Mouse (Mus musculus) megakaryocyte, embryonic 14.5 days (primary cell): ENCODE data around the gene Olfml1. TPM values are rescaled to one million over a fixed set of nuclear protein-coding genes. Genes with fewer than 3 reads are reported as not detected.

Experiments used
- H3K27me3 ChIP-seq: replicated peaks from 2 replicates; pipeline ENCODE3; 2012; ENCODE audit warnings: inconsistent platforms
- H3K36me3 ChIP-seq: replicated peaks from 2 replicates; pipeline ENCODE3; 2012; ENCODE audit warnings: low read length, inconsistent platforms, mixed read lengths
- H3K4me1 ChIP-seq: 2 replicates; pipeline ENCODE4 v1.6.1; 2012; ENCODE audit warnings: inconsistent platforms
- H3K4me3 ChIP-seq: replicated peaks from 2 replicates; pipeline ENCODE3; 2012; ENCODE audit warnings: moderate library complexity, mild to moderate bottlenecking, inconsistent platforms
- H3K9me3 ChIP-seq: 2 replicates; pipeline ENCODE4 v1.6.1; 2012; ENCODE audit warnings: inconsistent platforms
- FLI1 ChIP-seq: IDR thresholded peaks from 2 replicates; pipeline ENCODE4 v1.6.1; 2012; ENCODE audit warnings: low read length, inconsistent platforms, mixed read lengths
- GATA1 ChIP-seq: IDR thresholded peaks from 3 replicates; pipeline ENCODE4 v1.6.1; 2012; ENCODE audit warnings: mixed read lengths, low read length, inconsistent platforms, borderline replicate concordance
- polyA plus RNA-seq: library from polyadenylated mRNA; stranded (reverse); fragments of >175 nt; gene quantifications from 2 replicates; pipeline ENCODE4 v1.2.3, GENCODE M21; 2012; ENCODE audit warnings: low replicate concordance; ENCODE audit not compliant: insufficient read depth

The Olfml1 gene
- polyA plus RNA-seq, 1 experiment = not detected

GRCm38 (mm10) chr7:107607766-107608165, 40.5 kb downstream of the Olfml1 start:
- no peaks in the 10 kb centered on the region for H3K36me3 ChIP-seq
- peaks cover 2% of the 10 kb centered on the region for H3K27me3 ChIP-seq
- H3K9me3 ChIP-seq = peaks cover 7% of the 10 kb centered on the region; the same call in 1 of the 2 replicates
- TF ChIP-seq FLI1 = no peak
- TF ChIP-seq GATA1 = no peak
- no peak overlapping the region for H3K4me3 ChIP-seq
- H3K4me1 ChIP-seq = peaks cover 6% of the 10 kb centered on the region; the same call in 1 of the 2 replicates

- Histone ChIP-seq H3K4me1 (peaks cover 6% of the 10 kb centered on the region; the same call in 1 of the 2 replicates), H3K36me3 (no peaks in the 10 kb centered on the region), H3K4me3 (no peak overlapping the region), H3K27me3 (no peaks in the 10 kb centered on the region), H3K9me3 (peaks cover 7% of the 10 kb centered on the region; the same call in 1 of the 2 replicates)
- TF ChIP-seq GATA1 (no peak), FLI1 (no peak)
Observed at GRCm38 (mm10) chr7:107609622-107610255, 42.5 kb downstream of the Olfml1 start.

GRCm38 (mm10) chr7:107610880-107611279, 43.6 kb downstream of the Olfml1 start:
- peaks cover 7% of the 10 kb centered on the region; the same call in 1 of the 2 replicates for H3K9me3 ChIP-seq
- H3K4me3 ChIP-seq = no peak overlapping the region
- H3K4me1 ChIP-seq = peaks cover 6% of the 10 kb centered on the region; the same call in 1 of the 2 replicates
- no peaks in the 10 kb centered on the region for H3K36me3 ChIP-seq
- TF ChIP-seq GATA1 = no peak
- H3K27me3 ChIP-seq = no peaks in the 10 kb centered on the region

- Histone ChIP-seq H3K4me1 (peaks cover 5% of the 10 kb centered on the region; the same call in 1 of the 2 replicates), H3K36me3 (no peaks in the 10 kb centered on the region), H3K4me3 (no peak overlapping the region), H3K27me3 (no peaks in the 10 kb centered on the region), H3K9me3 (no peaks in the 10 kb centered on the region)
- TF ChIP-seq FLI1 (no peak), GATA1 (no peak)
Observed at GRCm38 (mm10) chr7:107618028-107618992, 51.1 kb downstream of the Olfml1 start.

- no peaks in the 10 kb centered on the region for H3K9me3 ChIP-seq
- H3K4me3 ChIP-seq = no peak overlapping the region
- H3K4me1 ChIP-seq = peaks cover 5% of the 10 kb centered on the region; the same call in 1 of the 2 replicates
- no peaks in the 10 kb centered on the region for H3K36me3 ChIP-seq
- TF ChIP-seq FLI1 = no peak
- TF ChIP-seq GATA1 = no peak
- no peaks in the 10 kb centered on the region for H3K27me3 ChIP-seq
Observed at GRCm38 (mm10) chr7:107619225-107619624, 52.0 kb downstream of the Olfml1 start.

- Histone ChIP-seq H3K36me3 (no peaks in the 10 kb centered on the region), H3K4me3 (no peak overlapping the region), H3K4me1 (peaks cover 5% of the 10 kb centered on the region; the same call in 1 of the 2 replicates), H3K9me3 (no peaks in the 10 kb centered on the region), H3K27me3 (no peaks in the 10 kb centered on the region)
- TF ChIP-seq GATA1 = no peak
- no peak for TF ChIP-seq FLI1
Observed at GRCm38 (mm10) chr7:107620137-107620536, 52.9 kb downstream of the Olfml1 start.

- TF ChIP-seq FLI1 = no peak
- TF ChIP-seq GATA1 = no peak
- H3K4me3 ChIP-seq = no peak overlapping the region
- no peaks in the 10 kb centered on the region for H3K36me3 ChIP-seq
- H3K27me3 ChIP-seq = no peaks in the 10 kb centered on the region
- no peaks in the 10 kb centered on the region for H3K9me3 ChIP-seq
- H3K4me1 ChIP-seq = peaks cover 5% of the 10 kb centered on the region; the same call in 1 of the 2 replicates
Observed at GRCm38 (mm10) chr7:107624432-107624831, 57.2 kb downstream of the Olfml1 start.

- H3K9me3 ChIP-seq = 0 out of 2 replicates have a peak, but pooled peaks cover under 1% of the 10 kb centered on the region
- H3K4me1 ChIP-seq = peaks cover 5% of the 10 kb centered on the region; the same call in 1 of the 2 replicates
- TF ChIP-seq GATA1 (no peak), FLI1 (no peak)
- H3K27me3 ChIP-seq = no peaks in the 10 kb centered on the region
- no peaks in the 10 kb centered on the region for H3K36me3 ChIP-seq
- H3K4me3 ChIP-seq = no peak within 1 kb of the TSS
Observed at GRCm38 (mm10) chr7:107625061-107625460, 57.8 kb downstream of the Olfml1 start, which contains the start of gene 5330417H12Rik. Gene 5330417H12Rik (minus strand): TSS chr7:107625161.

- TF ChIP-seq GATA1 (no peak), FLI1 (no peak)
- Histone ChIP-seq H3K36me3 (no peaks in the 10 kb centered on the region), H3K4me3 (no peak overlapping the region), H3K9me3 (0 out of 2 replicates have a peak, but pooled peaks cover 4% of the 10 kb centered on the region), H3K4me1 (peaks cover 3% of the 10 kb centered on the region; the same call in 1 of the 2 replicates), H3K27me3 (no peaks in the 10 kb centered on the region)
Observed at GRCm38 (mm10) chr7:107625781-107626180, 58.5 kb downstream of the Olfml1 start.
